Comparison of ENCODE assay signal across 8 mouse cellular contexts in the genomic region with DNA sequence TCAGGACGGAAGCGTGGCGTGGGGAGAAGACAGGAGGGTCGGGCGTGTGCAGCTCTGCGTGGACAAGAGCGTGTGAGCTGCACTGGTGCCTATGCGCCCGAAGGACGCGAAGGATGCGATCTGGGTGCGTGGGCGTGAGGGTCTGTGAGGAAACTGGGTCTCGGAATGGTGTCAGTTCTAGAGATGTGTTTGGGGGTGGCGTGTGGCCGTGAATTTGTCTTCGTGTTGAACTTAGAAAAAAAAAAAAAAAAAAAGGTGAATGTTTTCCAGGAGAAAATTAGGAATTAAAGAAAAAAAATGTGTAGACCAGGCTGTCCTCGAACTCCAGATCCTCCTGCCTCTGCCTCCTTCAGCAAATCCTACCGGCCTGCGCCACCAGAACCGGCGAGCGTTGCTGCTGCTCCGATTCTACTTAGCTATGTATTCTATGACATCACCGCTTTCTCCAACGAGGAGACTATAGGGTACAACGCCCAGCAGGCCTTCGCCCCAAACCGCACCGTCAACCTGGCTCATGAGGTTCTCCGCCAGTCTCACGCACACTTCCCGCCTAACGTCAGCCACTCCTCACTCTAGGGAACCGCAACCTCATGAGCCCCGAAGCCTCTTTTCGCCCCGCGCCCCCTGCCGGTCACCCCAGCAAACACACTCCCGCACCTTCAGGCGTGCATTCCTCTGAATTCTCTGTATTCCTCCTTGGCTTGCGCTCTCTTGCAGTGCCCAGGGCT. TPM values are rescaled to one million over a fixed set of nuclear protein-coding genes. Genes with fewer than 3 reads are reported as not detected.
DNase-seq lines count a peak whose midpoint lies in the region; ATAC-seq and TF ChIP-seq lines count a peak whose summit lies in the region.
"Not testable (repeated sequence)": the region's sequence is repeated elsewhere in the genome, so short reads cannot be mapped to it uniquely, and the experiment has no call there.

No protein-coding gene starts in this region.

- not testable (repeated sequence) for H3K79me2 ChIP-seq in CH12.LX (replicated peaks; ENCODE audit: control insufficient read depth, extremely low read depth, insufficient read depth, poor library complexity, severe bottlenecking)

- H3K27me3 ChIP-seq in CH12.LX (replicated peaks); forebrain, embryonic 11.5 days (ENCODE audit: control insufficient read depth, insufficient read depth, low read length); heart, embryonic 16.5 days (ENCODE audit: control insufficient read depth, insufficient read depth, low read length); liver, embryonic 15.5 days; neural tube, embryonic 11.5 days (ENCODE audit: control insufficient read depth, insufficient read depth, low read length); stomach, embryonic 16.5 days (ENCODE audit: control insufficient read depth, insufficient read depth, low read length): not testable (repeated sequence)

- H3K4me2 ChIP-seq in CH12.LX (ENCODE audit: insufficient read depth, low read depth, poor library complexity, severe bottlenecking): peak overlapping the region; percentile 51
- H3K4me2 ChIP-seq in forebrain, embryonic 11.5 days (ENCODE audit: low read depth, low read length, severe bottlenecking): peak overlapping the region; percentile 46; the same call in 1 of the 2 replicates
- H3K4me2 ChIP-seq in heart, embryonic 16.5 days (ENCODE audit: low read depth, low read length): peak overlapping the region; percentile 55
- H3K4me2 ChIP-seq in liver, embryonic 15.5 days: peak overlapping the region; percentile 77
- H3K4me2 ChIP-seq in neural tube, embryonic 11.5 days (ENCODE audit: low read depth): peak overlapping the region; percentile 36
- H3K4me2 ChIP-seq in stomach, embryonic 16.5 days (ENCODE audit: low read depth, low read length): peak overlapping the region; percentile 52

- H3K9me3 ChIP-seq in CH12.LX (replicated peaks; ENCODE audit: low read length); forebrain, embryonic 11.5 days (ENCODE audit: control insufficient read depth, low read length); heart, embryonic 16.5 days (replicated peaks; ENCODE audit: control insufficient read depth, low read length); liver, embryonic 15.5 days (replicated peaks); neural tube, embryonic 11.5 days (ENCODE audit: control insufficient read depth, low read length); stomach, embryonic 16.5 days (replicated peaks; ENCODE audit: control insufficient read depth, low read length): not testable (repeated sequence)

- TF ChIP-seq RAD21 in CH12.LX (IDR thresholded peaks at IDR 0.05; ENCODE audit: low read depth, low read length): not testable (repeated sequence)

- TF ChIP-seq EP300 in CH12.LX (IDR thresholded peaks at IDR 0.05; ENCODE audit: low read length): not testable (repeated sequence)

- in situ Hi-C loops in CH12.LX (cut with MboI; ENCODE audit: low pct_ligation_motif_present, low pct_unique_long_range_greater_than_20kb, low sequenced_read_pairs): loop anchor here (5.0 kb wide), 2 partner anchors 37 to 82 kb away; no protein-coding TSS in a partner anchor

- peak; percentile 69 for ATAC-seq in forebrain, embryonic 11.5 days (replicated peaks; ENCODE audit: low FRiP score)
- ATAC-seq in heart, embryonic 16.5 days (replicated peaks; ENCODE audit: extremely low read depth, insufficient read depth, low FRiP score): peak; percentile 59
- ATAC-seq in liver, embryonic 15.5 days (ENCODE audit: insufficient read depth): peak; percentile 67
- peak; percentile 59 for ATAC-seq in neural tube, embryonic 11.5 days (ENCODE audit: insufficient read depth, low FRiP score, low TSS enrichment)
- peak; percentile 71 for ATAC-seq in stomach, embryonic 16.5 days (ENCODE audit: insufficient read depth, low FRiP score)

- dilution Hi-C loops in CH12.LX (cut with MboI; ENCODE audit: extremely low pct_ligation_motif_present, extremely low pct_unique_long_range_greater_than_20kb, low sequenced_read_pairs): not testable (repeated sequence)

- peak overlapping the region; percentile 99 for H3K9ac ChIP-seq in CH12.LX (ENCODE audit: insufficient read depth, low read depth)
- H3K9ac ChIP-seq in forebrain, embryonic 11.5 days (ENCODE audit: low read length): peak overlapping the region; percentile 55
- H3K9ac ChIP-seq in heart, embryonic 16.5 days (ENCODE audit: low read length): peak overlapping the region; percentile 79
- peak overlapping the region; percentile 70 for H3K9ac ChIP-seq in liver, embryonic 15.5 days
- H3K9ac ChIP-seq in neural tube, embryonic 11.5 days (ENCODE audit: low read length): peak overlapping the region; percentile 68
- H3K9ac ChIP-seq in stomach, embryonic 16.5 days (ENCODE audit: low read length): peak overlapping the region; percentile 74

- H3K27ac ChIP-seq in CH12.LX (ENCODE audit: insufficient read depth, low read depth): peak overlapping the region; percentile 97
- not testable (repeated sequence) for H3K27ac ChIP-seq in forebrain, embryonic 11.5 days (ENCODE audit: low read depth, low read length)
- peak overlapping the region; percentile 78 for H3K27ac ChIP-seq in heart, embryonic 16.5 days (ENCODE audit: low read length)
- H3K27ac ChIP-seq in liver, embryonic 15.5 days (replicated peaks): peak overlapping the region; percentile 81
- H3K27ac ChIP-seq in neural tube, embryonic 11.5 days (ENCODE audit: low read depth, low read length): peak overlapping the region; percentile 62
- H3K27ac ChIP-seq in stomach, embryonic 16.5 days (ENCODE audit: low read length): peak overlapping the region; percentile 82

- WGBS in forebrain, embryonic 11.5 days: under 1% methylated on average over 43 of the region's 44 CpGs
- whole genome bisulfite sequencing in heart, embryonic 16.5 days: under 1% methylated on average over 44 of the region's 44 CpGs
- under 1% methylated on average over 44 of the region's 44 CpGs for WGBS in liver, embryonic 15.5 days (ENCODE audit: insufficient replicate concordance)
- under 1% methylated on average over 44 of the region's 44 CpGs for WGBS in neural tube, embryonic 11.5 days
- under 1% methylated on average over 44 of the region's 44 CpGs for WGBS in stomach, embryonic 16.5 days

- DNase-seq in CH12.LX (ENCODE audit: extremely low read depth): peak; percentile 72
- DNase-seq in c-Kit-positive CD71-positive TER-119-negative erythroid progenitor cells, embryonic 14.5 days (ENCODE audit: low read depth): peak; percentile 57
- peak; percentile 93 for DNase-seq in forebrain, embryonic 11.5 days (ENCODE audit: low spot score)
- DNase-seq in kidney, postnatal 36 days: peak; percentile 85 to 86
- DNase-seq in neural tube, embryonic 11.5 days (ENCODE audit: low spot score): peak; percentile 90

- peak overlapping the region; percentile 58 to 99 (median 88) for H3K4me3 ChIP-seq in CH12.LX (replicated peaks in 1 of 3; ENCODE audit: low read depth in 2 of 3, low read length in 2 of 3, poor library complexity in 1 of 3)
- peak overlapping the region; percentile 57 for H3K4me3 ChIP-seq in forebrain, embryonic 11.5 days (ENCODE audit: low read depth, low read length)
- peak overlapping the region; percentile 83 for H3K4me3 ChIP-seq in heart, embryonic 16.5 days (ENCODE audit: low read length)
- peak overlapping the region; percentile 69 for H3K4me3 ChIP-seq in liver, embryonic 15.5 days (replicated peaks)
- H3K4me3 ChIP-seq in neural tube, embryonic 11.5 days (ENCODE audit: low read depth, low read length): peak overlapping the region; percentile 57
- H3K4me3 ChIP-seq in stomach, embryonic 16.5 days (replicated peaks; ENCODE audit: low read length): peak overlapping the region; percentile 67

- H3K36me3 ChIP-seq in CH12.LX (replicated peaks in 1 of 2; ENCODE audit: control insufficient read depth in 1 of 2, insufficient read depth in 1 of 2, low read length in 1 of 2); forebrain, embryonic 11.5 days (ENCODE audit: control insufficient read depth, insufficient read depth, low read length); heart, embryonic 16.5 days (ENCODE audit: control insufficient read depth, insufficient read depth); liver, embryonic 15.5 days (replicated peaks); neural tube, embryonic 11.5 days (ENCODE audit: control insufficient read depth, insufficient read depth, low read length); stomach, embryonic 16.5 days (ENCODE audit: control insufficient read depth, insufficient read depth, low read length): not testable (repeated sequence)

- H3K4me1 ChIP-seq in CH12.LX (ENCODE audit: control insufficient read depth in 1 of 2, insufficient read depth in 2 of 2): peaks cover 6 to 26% of the 10 kb centered on the region in 2 experiments; a peak in 3 of 4 replicates
- H3K4me1 ChIP-seq in forebrain, embryonic 11.5 days (replicated peaks; ENCODE audit: control insufficient read depth, insufficient read depth, low read length); heart, embryonic 16.5 days (ENCODE audit: control insufficient read depth, insufficient read depth, low read length); neural tube, embryonic 11.5 days (ENCODE audit: control insufficient read depth, insufficient read depth, low read length); stomach, embryonic 16.5 days (ENCODE audit: control insufficient read depth, insufficient read depth, low read length): not testable (repeated sequence)
- H3K4me1 ChIP-seq in liver, embryonic 15.5 days (replicated peaks): peaks cover 20% of the 10 kb centered on the region

- 0 out of 2 replicates have a peak, but pooled peaks have one; percentile 45 for TF ChIP-seq POLR2A in CH12.LX (IDR thresholded peaks at IDR 0.05; ENCODE audit: low read depth, low read length)

- peak; percentile 25 to 60; a peak in 3 of 4 replicates for TF ChIP-seq CTCF in CH12.LX (conservative IDR thresholded peaks at IDR 0.05 in 1 of 2, IDR thresholded peaks at IDR 0.05 in 1 of 2; ENCODE audit: low read depth in 2 of 2, low read length in 2 of 2)

RNA-seq across cellular contexts. Expression of gene Klrb1c, which starts 28.4 kb away (rescaled TPM):
- not detected in 2 replicates for total RNA-seq in CH12.LX (2012; rRNA removed)
- total RNA-seq in CH12.LX (2014; rRNA removed): not detected in 2 replicates
- polyA plus RNA-seq in CH12.LX (2012; ENCODE audit: insufficient read length, low read depth): not detected in 2 replicates
- not detected in 2 replicates for polyA plus RNA-seq in forebrain, embryonic 11.5 days (2014; fragmentation: Nextera tagmentation; extraction: Ambion mirVana)
- polyA plus RNA-seq in heart, embryonic 16.5 days (2015; fragmentation: Nextera tagmentation; extraction: Ambion mirVana): 0.16 and 0.39 TPM in 2 replicates
- 0.25 and 0.37 TPM in 2 replicates for polyA plus RNA-seq in liver, embryonic 15.5 days (2015; fragmentation: Nextera tagmentation; extraction: Ambion mirVana)
- not detected in 2 replicates for polyA plus RNA-seq in neural tube, embryonic 11.5 days (2014; fragmentation: Nextera tagmentation; extraction: Ambion mirVana)
- 0.25 and 0.27 TPM in 2 replicates for polyA plus RNA-seq in stomach, embryonic 16.5 days (2015; fragmentation: Nextera tagmentation; extraction: Ambion mirVana)

RNA-seq across cellular contexts. Expression of gene Klrb1, which starts 37.7 kb away (rescaled TPM):
- 1.1 and 1.3 TPM in 2 replicates for total RNA-seq in CH12.LX (2012; rRNA removed)
- total RNA-seq in CH12.LX (2014; rRNA removed): 1.1 and 1.3 TPM in 2 replicates
- polyA plus RNA-seq in CH12.LX (2012; ENCODE audit: insufficient read length, low read depth): 0.29 and 0.79 TPM in 2 replicates
- not detected in 2 replicates for polyA plus RNA-seq in forebrain, embryonic 11.5 days (2014; fragmentation: Nextera tagmentation; extraction: Ambion mirVana)
- not detected in 2 replicates for polyA plus RNA-seq in heart, embryonic 16.5 days (2015; fragmentation: Nextera tagmentation; extraction: Ambion mirVana)
- not detected in 2 replicates for polyA plus RNA-seq in liver, embryonic 15.5 days (2015; fragmentation: Nextera tagmentation; extraction: Ambion mirVana)
- not detected in 2 replicates for polyA plus RNA-seq in neural tube, embryonic 11.5 days (2014; fragmentation: Nextera tagmentation; extraction: Ambion mirVana)
- not detected in 2 replicates for polyA plus RNA-seq in stomach, embryonic 16.5 days (2015; fragmentation: Nextera tagmentation; extraction: Ambion mirVana)
